Mouse (Mus musculus): Measurements from ENCODE around the gene Serpina5. TPM values are rescaled to one million over a fixed set of nuclear protein-coding genes. Genes with fewer than 3 reads are reported as not detected.

Gene Serpina5
- polyA plus RNA-seq, 1 experiment from 2014 or later, result not detected

DNA sequence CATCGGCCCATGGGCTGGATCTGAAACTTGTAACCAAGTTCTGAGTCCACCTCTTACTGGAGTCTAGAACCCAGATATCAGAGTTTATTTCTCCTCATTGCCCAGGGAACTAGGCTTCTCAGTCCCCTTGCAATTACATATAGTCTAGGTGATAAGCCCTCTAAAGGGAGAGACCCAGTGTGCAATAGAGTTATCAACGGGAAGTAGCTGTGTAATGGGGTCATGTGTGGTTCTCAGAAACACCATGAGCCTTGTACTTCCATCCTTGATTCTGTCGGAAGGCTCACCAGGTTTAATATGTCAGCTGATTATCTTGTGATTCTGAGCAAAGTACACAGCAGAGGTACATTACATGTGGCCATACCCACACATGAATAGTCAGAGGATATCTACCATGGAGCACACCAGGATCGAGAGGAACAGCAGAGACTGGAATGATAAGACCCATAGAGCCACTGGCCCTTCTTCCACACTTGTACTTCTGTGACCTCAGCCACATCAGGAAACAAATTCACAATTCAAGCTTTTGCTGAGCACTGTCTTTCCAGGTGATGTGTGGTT lies 39.7 kb downstream of the Serpina5 start:
- Histone ChIP-seq H3K9ac (replicated peaks; ENCODE audit: low read length) (no peak overlapping the region), H3K4me1 (ENCODE audit: control insufficient read depth, insufficient read depth, low read length) (no peaks in the 10 kb centered on the region), H3K4me2 (ENCODE audit: low read length) (no peak overlapping the region), H3K9me3 (ENCODE audit: control insufficient read depth, low read length) (no peaks in the 10 kb centered on the region), H3K36me3 (ENCODE audit: control insufficient read depth, insufficient read depth, low read length) (no peaks in the 10 kb centered on the region), H3K27me3 (ENCODE audit: control insufficient read depth, insufficient read depth, low read length) (no peaks in the 10 kb centered on the region), H3K27ac (replicated peaks; ENCODE audit: low read depth, low read length) (no peak overlapping the region), H3K4me3 (replicated peaks; ENCODE audit: low read depth, low read length) (no peak overlapping the region)
- no peak for ATAC-seq (ENCODE audit: low FRiP score, low TSS enrichment)
- no peak for DNase-seq
- 91% methylated on average over 4 of the region's 4 CpGs for WGBS

DNA sequence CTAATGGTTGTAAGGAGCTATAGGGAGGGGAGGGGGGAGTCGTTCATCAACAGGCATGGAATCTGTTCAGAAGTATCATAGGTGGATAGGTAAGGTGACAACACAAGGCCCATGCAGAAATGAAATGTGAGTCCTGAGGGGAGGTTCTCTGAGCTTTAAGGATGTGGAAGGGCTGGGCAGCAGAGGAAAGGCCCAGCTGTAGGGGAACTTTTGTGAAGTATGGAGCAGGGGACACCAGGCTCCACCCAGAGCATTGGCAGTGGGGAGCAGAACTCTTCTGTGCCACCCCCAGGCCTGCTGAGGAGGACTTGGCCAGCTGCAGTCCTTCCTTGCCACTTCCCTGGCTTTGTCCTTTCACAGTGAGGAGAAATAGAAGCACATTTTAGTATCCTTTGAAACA lies 40.6 kb downstream of the Serpina5 start:
- no peak for DNase-seq
- Histone ChIP-seq H3K4me2 (ENCODE audit: low read length) (no peak overlapping the region), H3K9me3 (ENCODE audit: control insufficient read depth, low read length) (no peaks in the 10 kb centered on the region), H3K27ac (replicated peaks; ENCODE audit: low read depth, low read length) (no peak overlapping the region), H3K27me3 (ENCODE audit: control insufficient read depth, insufficient read depth, low read length) (no peaks in the 10 kb centered on the region), H3K4me1 (ENCODE audit: control insufficient read depth, insufficient read depth, low read length) (no peaks in the 10 kb centered on the region), H3K9ac (replicated peaks; ENCODE audit: low read length) (no peak overlapping the region), H3K4me3 (replicated peaks; ENCODE audit: low read depth, low read length) (no peak overlapping the region), H3K36me3 (ENCODE audit: control insufficient read depth, insufficient read depth, low read length) (no peaks in the 10 kb centered on the region)
- WGBS, result 77% methylated on average over 1 of the region's 1 CpGs
- ATAC-seq (ENCODE audit: low FRiP score, low TSS enrichment), result no peak

DNA sequence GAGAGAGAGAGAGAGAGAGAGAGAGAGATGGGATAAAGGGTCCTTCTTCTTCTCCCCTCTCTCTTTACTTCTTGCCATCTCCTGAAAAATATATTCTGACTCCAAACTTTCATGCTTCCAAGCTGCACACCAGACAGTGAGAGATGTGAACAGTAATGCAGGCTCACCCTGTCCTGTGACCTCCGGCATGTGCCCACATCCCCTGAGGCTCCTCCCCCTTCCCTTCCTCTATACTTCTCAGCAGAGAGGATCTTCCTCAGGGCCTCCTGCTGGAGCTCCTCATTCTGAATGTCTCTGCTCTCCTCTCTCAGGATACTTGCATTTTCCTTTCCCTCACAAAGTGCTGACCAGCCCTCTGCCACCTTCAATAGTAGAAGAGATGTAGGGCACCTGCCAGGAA lies 41.5 kb downstream of the Serpina5 start:
- Histone ChIP-seq H3K9me3 (ENCODE audit: control insufficient read depth, low read length) (no peaks in the 10 kb centered on the region), H3K9ac (replicated peaks; ENCODE audit: low read length) (no peak overlapping the region), H3K4me1 (ENCODE audit: control insufficient read depth, insufficient read depth, low read length) (no peaks in the 10 kb centered on the region), H3K4me3 (replicated peaks; ENCODE audit: low read depth, low read length) (no peak overlapping the region), H3K36me3 (ENCODE audit: control insufficient read depth, insufficient read depth, low read length) (no peaks in the 10 kb centered on the region), H3K27me3 (ENCODE audit: control insufficient read depth, insufficient read depth, low read length) (no peaks in the 10 kb centered on the region), H3K27ac (replicated peaks; ENCODE audit: low read depth, low read length) (no peak overlapping the region), H3K4me2 (ENCODE audit: low read length) (no peak overlapping the region)
- no peak for DNase-seq
- ATAC-seq (ENCODE audit: low FRiP score, low TSS enrichment), result no peak
- 50% methylated on average over 1 of the region's 1 CpGs for WGBS

DNA sequence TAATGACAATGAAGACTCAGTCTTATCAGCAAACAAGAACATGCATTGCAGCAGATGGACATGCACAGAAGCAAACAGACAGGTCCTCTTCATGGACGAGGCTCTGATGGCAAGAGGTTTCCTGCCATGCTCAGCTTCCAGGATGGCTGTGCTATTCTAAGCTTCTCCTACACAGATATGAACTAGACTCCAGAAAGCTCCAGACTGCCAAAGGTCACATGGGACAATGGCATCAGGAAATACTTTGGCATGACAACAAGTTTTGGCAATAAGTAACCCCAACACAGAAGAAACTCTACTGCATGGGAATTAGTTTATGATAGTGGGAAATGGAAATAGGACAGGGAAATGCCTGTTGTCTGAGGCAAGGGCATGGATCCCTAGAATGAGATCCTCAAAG lies 42.4 kb downstream of the Serpina5 start:
- no peaks in the 10 kb centered on the region for H3K9me3 ChIP-seq (ENCODE audit: control insufficient read depth, low read length)
- H3K4me3 ChIP-seq (replicated peaks; ENCODE audit: low read depth, low read length), result no peak overlapping the region
- H3K4me1 ChIP-seq (ENCODE audit: control insufficient read depth, insufficient read depth, low read length), result no peaks in the 10 kb centered on the region
- H3K27ac ChIP-seq (replicated peaks; ENCODE audit: low read depth, low read length), result no peak overlapping the region
- WGBS, result 79% methylated on average over 1 of the region's 1 CpGs
- DNase-seq (no peak), ATAC-seq (ENCODE audit: low FRiP score, low TSS enrichment) (no peak)
- no peaks in the 10 kb centered on the region for H3K36me3 ChIP-seq (ENCODE audit: control insufficient read depth, insufficient read depth, low read length)
- H3K27me3 ChIP-seq (ENCODE audit: control insufficient read depth, insufficient read depth, low read length), result no peaks in the 10 kb centered on the region
- no peak overlapping the region for H3K9ac ChIP-seq (replicated peaks; ENCODE audit: low read length)
- H3K4me2 ChIP-seq (ENCODE audit: low read length), result no peak overlapping the region

DNA sequence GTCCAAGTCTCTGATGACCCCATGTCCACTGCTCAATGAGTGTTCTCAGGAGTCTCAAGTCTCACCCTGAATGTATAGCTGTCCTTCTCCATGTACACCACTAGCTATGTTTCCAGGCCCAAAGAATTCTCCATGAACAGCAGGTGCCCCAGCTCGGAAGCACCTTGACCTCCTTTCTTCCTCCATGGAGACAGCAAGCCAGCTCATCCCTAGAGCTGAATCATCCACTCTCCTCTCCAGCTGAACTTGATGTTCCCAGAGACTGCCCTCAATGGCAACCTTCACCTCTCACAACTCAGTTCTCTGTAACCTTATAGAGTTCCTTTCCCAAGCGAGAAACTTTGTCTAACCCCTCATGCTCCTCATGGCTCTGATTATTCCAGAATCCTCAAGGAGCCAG lies 44.7 kb downstream of the Serpina5 start:
- no peak for ATAC-seq (ENCODE audit: low FRiP score, low TSS enrichment)
- H3K4me1 ChIP-seq (ENCODE audit: control insufficient read depth, insufficient read depth, low read length), result no peaks in the 10 kb centered on the region
- 88% methylated on average over 2 of the region's 2 CpGs for WGBS
- H3K9me3 ChIP-seq (ENCODE audit: control insufficient read depth, low read length), result no peaks in the 10 kb centered on the region
- no peak overlapping the region for H3K27ac ChIP-seq (replicated peaks; ENCODE audit: low read depth, low read length)
- DNase-seq, result no peak
- no peaks in the 10 kb centered on the region for H3K36me3 ChIP-seq (ENCODE audit: control insufficient read depth, insufficient read depth, low read length)
- H3K27me3 ChIP-seq (ENCODE audit: control insufficient read depth, insufficient read depth, low read length), result no peaks in the 10 kb centered on the region
- no peak overlapping the region for H3K4me3 ChIP-seq (replicated peaks; ENCODE audit: low read depth, low read length)
- H3K4me2 ChIP-seq (ENCODE audit: low read length), result no peak overlapping the region
- no peak overlapping the region for H3K9ac ChIP-seq (replicated peaks; ENCODE audit: low read length)

DNA sequence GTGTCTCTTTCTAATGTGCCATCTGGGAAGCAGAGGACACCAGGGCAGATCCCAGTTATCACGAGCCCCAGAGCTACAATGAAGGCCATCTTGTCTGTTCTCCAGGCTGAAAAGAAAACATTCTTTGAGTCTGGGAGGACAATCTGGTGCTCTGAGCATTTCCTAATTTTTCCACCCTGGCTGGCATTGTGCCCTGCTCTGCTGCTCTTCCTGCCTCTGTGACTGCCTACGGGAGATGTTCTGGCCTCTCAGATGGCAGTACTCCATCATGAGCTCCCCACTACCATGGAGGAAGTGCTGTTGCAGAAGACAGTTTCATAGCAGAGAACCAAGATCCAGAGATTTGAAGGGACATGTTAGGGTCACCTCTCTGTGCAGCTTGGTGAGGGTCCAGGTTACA lies 51.1 kb downstream of the Serpina5 start:
- Histone ChIP-seq H3K4me1 (ENCODE audit: control insufficient read depth, insufficient read depth, low read length) (no peaks in the 10 kb centered on the region), H3K4me2 (ENCODE audit: low read length) (no peak overlapping the region), H3K4me3 (replicated peaks; ENCODE audit: low read depth, low read length) (no peak overlapping the region), H3K9ac (replicated peaks; ENCODE audit: low read length) (no peak overlapping the region), H3K27me3 (ENCODE audit: control insufficient read depth, insufficient read depth, low read length) (no peaks in the 10 kb centered on the region), H3K9me3 (ENCODE audit: control insufficient read depth, low read length) (no peaks in the 10 kb centered on the region), H3K36me3 (ENCODE audit: control insufficient read depth, insufficient read depth, low read length) (no peaks in the 10 kb centered on the region), H3K27ac (replicated peaks; ENCODE audit: low read depth, low read length) (no peak overlapping the region)
- DNase-seq, result no peak
- no peak for ATAC-seq (ENCODE audit: low FRiP score, low TSS enrichment)
- 82% methylated on average over 2 of the region's 2 CpGs for WGBS

DNA sequence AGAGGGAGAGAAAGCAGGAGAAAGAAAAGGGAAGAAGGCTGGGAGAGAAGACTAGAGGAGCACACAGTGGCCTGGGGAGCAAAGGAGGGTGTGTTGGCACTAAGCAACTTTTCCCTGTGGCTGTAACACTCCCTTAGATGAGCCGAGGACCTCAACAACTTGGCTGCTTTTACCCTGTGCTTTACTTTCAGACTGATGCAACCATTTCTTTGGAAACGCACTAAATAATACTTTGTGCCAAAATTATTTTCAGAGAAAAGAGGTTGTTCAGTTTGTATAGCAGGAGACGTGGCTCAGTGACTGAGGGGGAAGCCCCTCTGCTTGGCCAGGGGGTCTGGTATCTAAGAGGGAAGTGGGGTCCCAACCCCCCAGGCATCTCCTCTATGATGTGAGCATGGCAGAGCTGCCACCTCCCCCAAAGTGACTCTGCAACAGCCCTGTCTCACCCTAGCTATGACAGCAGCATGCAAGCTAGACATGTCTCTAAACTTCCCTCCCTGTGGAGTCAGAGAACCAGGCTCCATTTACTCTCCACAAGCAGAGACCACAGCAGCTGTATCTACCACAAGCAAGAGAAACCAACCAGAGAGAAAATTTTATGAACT lies 52.2 kb downstream of the Serpina5 start:
- no peak for DNase-seq
- no peak overlapping the region for H3K4me2 ChIP-seq (ENCODE audit: low read length)
- no peaks in the 10 kb centered on the region for H3K4me1 ChIP-seq (ENCODE audit: control insufficient read depth, insufficient read depth, low read length)
- no peaks in the 10 kb centered on the region for H3K36me3 ChIP-seq (ENCODE audit: control insufficient read depth, insufficient read depth, low read length)
- no peaks in the 10 kb centered on the region for H3K27me3 ChIP-seq (ENCODE audit: control insufficient read depth, insufficient read depth, low read length)
- H3K9me3 ChIP-seq (ENCODE audit: control insufficient read depth, low read length), result no peaks in the 10 kb centered on the region
- no peak overlapping the region for H3K27ac ChIP-seq (replicated peaks; ENCODE audit: low read depth, low read length)
- ATAC-seq (ENCODE audit: low FRiP score, low TSS enrichment), result no peak
- 81% methylated on average over 3 of the region's 3 CpGs for WGBS
- H3K4me3 ChIP-seq (replicated peaks; ENCODE audit: low read depth, low read length), result no peak overlapping the region
- no peak overlapping the region for H3K9ac ChIP-seq (replicated peaks; ENCODE audit: low read length)

DNA sequence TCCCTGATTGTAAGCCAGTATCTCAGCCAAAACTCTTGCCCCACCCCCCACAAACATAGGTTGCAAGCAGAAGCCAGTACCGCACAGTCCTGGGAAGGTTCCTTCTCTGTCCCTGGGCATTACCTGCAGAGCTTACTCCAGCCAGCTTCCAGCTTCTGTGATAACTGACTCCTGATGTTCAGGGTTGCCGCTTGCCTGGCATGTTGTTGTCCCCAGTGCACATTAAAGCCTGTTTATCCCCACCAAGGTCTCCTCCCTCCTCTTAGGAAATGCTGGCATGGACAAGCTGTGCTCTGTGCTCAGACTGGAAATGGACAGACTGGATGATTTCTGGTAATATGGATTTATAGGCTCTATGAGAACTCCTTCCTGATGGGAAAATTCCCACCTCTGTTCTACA lies 52.7 kb downstream of the Serpina5 start, which contains the start of gene Serpina3c:
Gene Serpina3c, minus strand, starts transcription at position 215 of the 400 bp plus-strand sequence.
- ATAC-seq (ENCODE audit: low FRiP score, low TSS enrichment), result no peak
- H3K4me3 ChIP-seq (replicated peaks; ENCODE audit: low read depth, low read length), result no peak within 1 kb of the TSS

More for the DNA sequence above, 52.7 kb downstream of the Serpina5 start, which contains the start of gene Serpina3c:
- Histone ChIP-seq H3K27me3 (ENCODE audit: control insufficient read depth, insufficient read depth, low read length) (no peaks in the 10 kb centered on the region), H3K36me3 (ENCODE audit: control insufficient read depth, insufficient read depth, low read length) (no peaks in the 10 kb centered on the region), H3K9me3 (ENCODE audit: control insufficient read depth, low read length) (no peaks in the 10 kb centered on the region), H3K27ac (replicated peaks; ENCODE audit: low read depth, low read length) (no peak within 1 kb of the TSS), H3K4me2 (ENCODE audit: low read length) (no peak within 1 kb of the TSS), H3K9ac (replicated peaks; ENCODE audit: low read length) (no peak within 1 kb of the TSS), H3K4me1 (ENCODE audit: control insufficient read depth, insufficient read depth, low read length) (no peaks in the 10 kb centered on the region)
- 91% methylated on average over 2 of the region's 2 CpGs for WGBS
- no peak for DNase-seq

All from midbrain, embryonic 14.5 days (tissue).